Mouse (Mus musculus) hindbrain, postnatal 0 days (tissue): Measurements from ENCODE around the gene Eef1akmt1. TPM values are rescaled to one million over a fixed set of nuclear protein-coding genes. Genes with fewer than 3 reads are reported as not detected.

ENCODE experiments used
- ATAC-seq: fragments of 200-750 bp; cut with Nextera tagmentation; 2 replicates; pipeline ENCODE4 v1.8.0; 2017; ENCODE audit warnings: mild to moderate bottlenecking, moderate TSS enrichment, moderate library complexity
- DNase-seq: peaks from one replicate; pipeline ENCODE4 v3.0.0-alpha.2; 2015; ENCODE audit warnings: low spot score
- H3K27ac ChIP-seq: fragments of 300-500 bp; sonication (generic); 2 replicates; pipeline ENCODE4 v1.5.1; 2014; ENCODE audit warnings: mild to moderate bottlenecking
- H3K27me3 ChIP-seq: fragments of 300-500 bp; sonication (generic); 2 replicates; pipeline ENCODE4 v1.6.1; 2014; ENCODE audit warnings: low read length, mixed read lengths; ENCODE audit not compliant: insufficient read depth
- H3K36me3 ChIP-seq: fragments of 300-500 bp; sonication (generic); 2 replicates; pipeline ENCODE4 v1.6.1; 2014; ENCODE audit warnings: low read length, mixed read lengths; ENCODE audit not compliant: insufficient read depth
- H3K4me1 ChIP-seq: fragments of 300-500 bp; sonication (generic); 2 replicates; pipeline ENCODE4 v1.6.1; 2014; ENCODE audit warnings: antibody characterized with exemption, low read length, mixed read lengths; ENCODE audit not compliant: insufficient read depth
- H3K4me2 ChIP-seq: fragments of 300-500 bp; sonication (generic); 2 replicates; pipeline ENCODE4 v1.6.1; 2014; ENCODE audit warnings: low read depth, mild to moderate bottlenecking, low read length, moderate library complexity, mixed read lengths
- H3K4me3 ChIP-seq: fragments of 300-500 bp; sonication (generic); 2 replicates; pipeline ENCODE4 v1.5.1; 2014; ENCODE audit warnings: low read length
- H3K9ac ChIP-seq: fragments of 300-500 bp; sonication (generic); replicated peaks from 2 replicates; pipeline ENCODE4 v1.6.1; 2014; ENCODE audit warnings: mild to moderate bottlenecking, low read length, moderate library complexity, mixed read lengths
- H3K9me3 ChIP-seq: fragments of 300-500 bp; sonication (generic); 2 replicates; pipeline ENCODE4 v1.6.1; 2016; ENCODE audit warnings: low read length, mixed read lengths
- CTCF ChIP-seq: IDR thresholded peaks from 2 replicates; pipeline ENCODE4 v1.5.1; 2016; ENCODE audit warnings: antibody characterized with exemption, control low read depth, low read depth
- WGBS: fragments of 180-500 bp; shearing (Covaris S2); extraction: QIAGEN DNeasy Blood & Tissue Kit; methylation state at CpG from one replicate; pipeline ENCODE4 v1.1.7; 2014; 5-methylcytosine and 5-hydroxymethylcytosine counted together
- polyA plus RNA-seq: library from polyadenylated mRNA; unstranded; fragments of >200 nt; fragmentation: Nextera tagmentation; extraction: Ambion mirVana; gene quantifications from 2 replicates; pipeline ENCODE4 v1.2.1, GENCODE M21; 2015
- total RNA-seq: library from RNA; depleted of rRNA; stranded (reverse); fragments of >200 nt; gene quantifications from 2 replicates; pipeline ENCODE4 v1.2.3, GENCODE M21; 2014; rRNA removed

Gene Eef1akmt1
- total and polyA plus RNA-seq, 2 experiments from 2014 or later, result 32.9 to 69.9 TPM

DNA sequence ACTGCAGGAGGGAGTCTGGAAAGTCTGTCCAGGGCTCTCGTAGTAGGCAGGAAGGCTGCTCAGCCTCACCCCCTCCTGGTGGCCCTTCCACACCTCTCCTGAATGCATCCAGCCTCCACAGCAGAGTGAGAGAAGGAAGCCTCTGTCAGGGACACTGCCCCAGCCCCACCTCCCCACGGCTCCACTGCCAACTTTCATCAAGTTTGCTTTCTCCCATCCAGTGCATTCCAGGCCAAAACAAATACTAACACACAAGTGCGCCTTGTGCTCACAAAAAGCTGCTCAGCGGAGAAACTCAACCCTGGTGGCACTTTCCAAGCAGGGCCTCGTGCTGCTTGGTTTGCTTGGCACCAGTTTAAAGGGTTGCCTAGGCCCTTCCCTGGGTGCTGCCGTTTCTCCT lies 61.9 kb downstream of the Eef1akmt1 start:
- H3K27me3 ChIP-seq, result no peaks in the 10 kb centered on the region
- H3K9ac ChIP-seq, result no peak overlapping the region
- H3K4me1 ChIP-seq, result no peaks in the 10 kb centered on the region
- DNase-seq (peak; percentile 68), ATAC-seq (peak; percentile 93)
- no peaks in the 10 kb centered on the region for H3K9me3 ChIP-seq
- H3K36me3 ChIP-seq, result no peaks in the 10 kb centered on the region
- 51% methylated on average over 6 of the region's 6 CpGs for WGBS
- no peak overlapping the region for H3K4me2 ChIP-seq
- H3K27ac ChIP-seq, result no peak overlapping the region
- peak; percentile 36 for TF ChIP-seq CTCF
- no peak overlapping the region for H3K4me3 ChIP-seq

DNA sequence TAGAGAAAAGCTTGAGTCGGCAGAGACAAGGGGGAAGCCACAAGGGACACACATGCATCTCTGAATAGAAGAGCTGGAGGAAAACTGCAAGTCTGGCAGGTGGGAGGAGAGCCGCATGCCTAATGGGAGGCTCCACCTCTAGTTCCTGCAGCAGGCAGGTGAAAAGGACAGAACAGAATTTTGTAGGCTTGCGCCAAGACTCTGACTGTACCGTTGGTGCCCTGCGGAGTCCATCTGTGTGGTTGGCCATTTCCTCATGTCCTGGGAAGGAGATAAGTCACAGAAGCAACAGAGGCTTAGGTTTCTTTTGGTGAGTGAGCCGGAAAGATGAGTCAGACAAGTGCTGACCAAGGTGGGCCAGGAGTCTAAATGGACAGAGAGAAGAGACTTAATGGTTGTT lies 67.7 kb downstream of the Eef1akmt1 start:
- no peak overlapping the region for H3K4me3 ChIP-seq
- 81% methylated on average over 6 of the region's 6 CpGs for WGBS
- DNase-seq (no peak), ATAC-seq (no peak)
- no peaks in the 10 kb centered on the region for H3K9me3 ChIP-seq
- no peaks in the 10 kb centered on the region for H3K36me3 ChIP-seq
- TF ChIP-seq CTCF, result no peak
- no peak overlapping the region for H3K27ac ChIP-seq
- H3K27me3 ChIP-seq, result no peaks in the 10 kb centered on the region
- H3K9ac ChIP-seq, result no peak overlapping the region
- H3K4me1 ChIP-seq, result no peaks in the 10 kb centered on the region
- H3K4me2 ChIP-seq, result no peak overlapping the region

Other genes with a start within 250 kb of the Eef1akmt1 start
- 13.3 and 16.0 TPM in 2 replicates for gene Cryl1, start 173.1 kb downstream of the Eef1akmt1 start, total RNA-seq
- 19.2 and 19.3 TPM in 2 replicates for gene Cryl1, start 173.1 kb downstream of the Eef1akmt1 start, polyA plus RNA-seq
- 15.2 and 16.7 TPM in 2 replicates for gene Ift88, start 147.6 kb downstream of the Eef1akmt1 start, total RNA-seq
- gene Ift88, start 147.6 kb downstream of the Eef1akmt1 start, polyA plus RNA-seq, result 16.3 and 18.4 TPM in 2 replicates
- 35.5 and 35.8 TPM in 2 replicates for gene Il17d, start 46.8 kb downstream of the Eef1akmt1 start, total RNA-seq
- 5.9 and 6.1 TPM in 2 replicates for gene Il17d, start 46.8 kb downstream of the Eef1akmt1 start, polyA plus RNA-seq
- 10.1 and 13.3 TPM in 2 replicates for gene Xpo4, start 93.8 kb upstream of the Eef1akmt1 start, total RNA-seq
- 11.9 and 12.4 TPM in 2 replicates for gene Xpo4, start 93.8 kb upstream of the Eef1akmt1 start, polyA plus RNA-seq
- 0.16 and 6.4 TPM in 2 replicates for gene Gm49361, start 174.5 kb upstream of the Eef1akmt1 start, total RNA-seq
- gene Gm49361, start 174.5 kb upstream of the Eef1akmt1 start, polyA plus RNA-seq, result not detected in 2 replicates
- gene Lats2, start 186.8 kb upstream of the Eef1akmt1 start, total RNA-seq, result 6.4 and 14.1 TPM in 2 replicates
- 5.8 and 6.2 TPM in 2 replicates for gene Lats2, start 186.8 kb upstream of the Eef1akmt1 start, polyA plus RNA-seq
- gene Sap18, start 226.6 kb upstream of the Eef1akmt1 start, total RNA-seq, result 12.7 and 40.4 TPM in 2 replicates
- 32.5 and 36.4 TPM in 2 replicates for gene Sap18, start 226.6 kb upstream of the Eef1akmt1 start, polyA plus RNA-seq